Mouse (Mus musculus): Measurements from ENCODE around the gene Dnajb8. TPM values are rescaled to one million over a fixed set of nuclear protein-coding genes. Genes with fewer than 3 reads are reported as not detected.

Gene Dnajb8
- total RNA-seq, 4 experiments from 2014 or later, result not detected

- DNase-seq (ENCODE audit: low spot score in 2 of 2), result no peak
Measured at GRCm38 (mm10) chr6:88278141-88278540, 56.1 kb downstream of the Dnajb8 start.

GRCm38 (mm10) chr6:88290129-88290766 is 68.2 kb downstream of the Dnajb8 start:
- DNase-seq (ENCODE audit: low spot score in 2 of 2), result peak; percentile 16 to 62

- DNase-seq (ENCODE audit: low spot score in 2 of 2), result no peak
Measured at GRCm38 (mm10) chr6:88292274-88292909, 70.3 kb downstream of the Dnajb8 start.

- no peak for DNase-seq (ENCODE audit: low spot score in 2 of 2)
Measured at GRCm38 (mm10) chr6:88299491-88299890, 77.4 kb downstream of the Dnajb8 start.

- no peak for DNase-seq (ENCODE audit: low spot score in 2 of 2)
Measured at GRCm38 (mm10) chr6:88301234-88301633, 79.2 kb downstream of the Dnajb8 start.

Other genes starting within 250 kb of the Dnajb8 start
- gene H1fx, start 240.6 kb upstream of the Dnajb8 start, total RNA-seq (2022), result 10 to 100 TPM; 45.4 to 53.5 (median 49.3) TPM
- gene Rab7, start 177.0 kb upstream of the Dnajb8 start, total RNA-seq (2022), result 100 to 1,000 TPM; 323 to 394 (median 346) TPM
- 100 to 1,000 TPM; 166 to 188 (median 171) TPM for gene Rpn1, start 137.8 kb upstream of the Dnajb8 start, total RNA-seq (2022)
- 1 to 10 TPM; 4.4 to 6.8 (median 6.2) TPM for gene Gata2, start 28.4 kb upstream of the Dnajb8 start, total RNA-seq (2022)
- gene Eefsec, start 224.3 kb downstream of the Dnajb8 start, total RNA-seq (2022), result 10 to 100 TPM; 19.5 to 24.6 (median 23.4) TPM
- gene Ruvbl1, start 243.1 kb downstream of the Dnajb8 start, total RNA-seq (2022), result 10 to 100 TPM; 36.1 to 41.9 (median 40.9) TPM

All from left cerebral cortex, adult 8-10 months (tissue).